Mouse (Mus musculus): ENCODE measurements at regions not wholly inside any gene's neighbourhood (a gene's known extent, or its start where the extent isn't known, plus 50 kb on each side); places are given as distances from the start of the nearest gene placed in this dataset.
A peak's percentile ranks its signal among the peaks of the same experiment; 100 is the strongest.

- no peak for DNase-seq (ENCODE audit: low read depth, low spot score)
Measured at GRCm38 (mm10) chr11:45174811-45175798, 558.0 kb downstream of the Ebf1 start.

DNA sequence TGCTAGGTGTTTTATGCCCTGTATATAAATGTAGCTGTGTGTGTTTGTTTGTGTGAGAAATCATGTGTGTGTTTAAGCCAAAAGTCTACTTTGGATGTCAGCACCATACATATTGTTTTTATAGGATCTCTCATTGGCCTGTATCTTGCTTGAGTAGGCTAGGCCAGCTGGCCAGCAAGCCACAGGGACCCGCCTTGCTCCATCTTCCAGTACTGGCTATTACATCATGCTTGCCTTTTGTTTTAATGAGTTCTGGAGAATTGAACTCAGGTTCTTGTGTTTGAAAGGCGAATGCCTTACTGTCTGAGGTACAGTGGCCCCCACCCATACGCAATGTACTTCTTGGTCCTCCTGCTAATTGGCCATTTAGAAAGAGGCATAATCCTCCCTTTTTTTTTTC, 559.9 kb downstream of the Ebf1 start:
- DNase-seq (ENCODE audit: low read depth, low spot score): no peak

DNA sequence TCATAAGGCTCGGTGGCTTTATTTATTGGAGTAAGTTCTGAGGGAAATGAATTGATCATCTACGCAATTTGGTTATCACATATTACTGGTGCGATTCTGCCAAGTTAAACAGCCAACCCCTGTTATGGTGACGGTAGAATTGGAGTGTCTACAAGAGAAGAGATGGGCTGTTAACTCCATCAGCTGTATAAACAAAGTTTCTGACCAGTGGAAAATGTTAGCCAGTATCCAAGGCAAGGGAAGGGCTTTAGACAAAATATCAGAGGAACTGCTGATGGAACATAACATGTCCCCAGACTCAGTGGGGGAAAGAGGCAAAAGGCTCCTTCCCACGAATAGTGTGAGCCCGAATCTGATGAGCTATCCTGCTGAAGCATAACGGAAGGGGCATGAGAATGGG, 560.9 kb downstream of the Ebf1 start:
- DNase-seq (ENCODE audit: low read depth, low spot score): no peak

- no peak for DNase-seq (ENCODE audit: low read depth, low spot score)
Measured at GRCm38 (mm10) chr11:45179019-45179418, 561.9 kb downstream of the Ebf1 start.

DNA sequence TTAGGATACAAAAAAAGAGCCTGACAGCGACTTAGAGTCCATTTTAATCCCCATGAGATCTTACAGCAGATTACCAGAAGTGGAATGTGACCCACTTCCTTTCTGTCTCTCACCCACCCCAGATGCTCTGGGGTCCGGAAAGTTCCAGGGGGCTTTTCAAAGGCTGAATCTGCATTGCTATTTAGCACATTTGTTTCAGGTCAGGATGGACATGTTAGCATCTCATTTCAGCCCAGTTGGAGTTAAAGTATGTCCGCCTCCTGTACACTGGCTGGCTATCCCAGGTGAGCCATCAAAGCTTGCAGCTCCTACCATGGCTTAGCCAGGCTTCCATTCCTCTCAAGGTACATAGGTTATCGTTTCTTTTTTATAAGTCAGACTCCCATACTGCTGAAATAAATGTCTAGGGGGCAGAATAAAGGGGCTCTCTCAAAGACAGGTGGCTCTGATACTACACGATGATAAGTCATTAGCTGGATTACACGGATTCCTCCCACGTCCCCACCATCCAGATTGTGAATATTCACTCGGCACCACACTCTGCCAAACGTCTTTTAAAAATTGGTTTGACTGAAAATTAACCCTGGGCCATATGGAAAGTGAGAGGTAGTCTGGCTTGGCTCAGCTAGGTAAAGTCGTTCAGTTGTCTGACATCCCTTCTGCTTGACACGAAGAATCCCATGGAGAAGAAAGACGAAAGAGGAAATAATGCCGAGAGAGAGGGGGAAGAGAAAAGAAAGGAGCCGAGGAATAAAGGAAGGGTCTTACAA, 573.7 kb downstream of the Ebf1 start:
- DNase-seq (ENCODE audit: low read depth, low spot score): no peak

- DNase-seq (ENCODE audit: low read depth, low spot score): no peak
Measured at GRCm38 (mm10) chr11:45191392-45192189, 574.5 kb downstream of the Ebf1 start.

- DNase-seq (ENCODE audit: low read depth, low spot score): no peak
Measured at GRCm38 (mm10) chr11:45193319-45193718, 576.2 kb downstream of the Ebf1 start.

- DNase-seq (ENCODE audit: low read depth, low spot score): no peak
Measured at GRCm38 (mm10) chr11:45199520-45199919, 582.4 kb downstream of the Ebf1 start.

- no peak for DNase-seq (ENCODE audit: low read depth, low spot score)
Measured at GRCm38 (mm10) chr11:45200714-45201405, 583.7 kb downstream of the Ebf1 start.

- no peak for DNase-seq (ENCODE audit: low read depth, low spot score)
Measured at GRCm38 (mm10) chr11:45203446-45203845, 586.3 kb downstream of the Ebf1 start.

- no peak for DNase-seq (ENCODE audit: low read depth, low spot score)
Measured at GRCm38 (mm10) chr11:45206611-45207525, 589.8 kb downstream of the Ebf1 start.

DNA sequence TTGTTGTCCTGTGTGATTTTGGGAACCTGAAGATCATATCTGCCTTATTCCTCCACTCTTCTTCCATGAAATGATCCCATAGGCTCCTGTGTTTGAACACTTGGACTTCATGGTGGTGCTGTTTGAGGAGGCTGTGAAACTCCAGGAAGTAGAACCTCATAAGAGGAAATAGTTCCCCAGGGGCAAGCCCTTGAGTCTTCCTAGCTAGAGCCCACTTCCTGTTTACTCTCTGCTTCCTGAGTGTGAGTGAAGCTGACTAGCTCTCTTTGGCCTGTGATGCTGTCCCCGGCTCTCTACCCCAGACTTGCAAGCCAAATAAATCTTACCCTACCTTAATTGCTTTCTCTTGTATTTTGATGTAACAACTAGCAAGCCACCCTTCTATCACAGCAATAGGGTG, 597.0 kb downstream of the Ebf1 start:
- peak; percentile 9 for DNase-seq (ENCODE audit: low read depth, low spot score)

- no peak for DNase-seq (ENCODE audit: low read depth, low spot score)
Measured at GRCm38 (mm10) chr11:45216942-45217474, 599.9 kb downstream of the Ebf1 start.

- DNase-seq (ENCODE audit: low read depth, low spot score): no peak
Measured at GRCm38 (mm10) chr11:45219239-45219638, 602.1 kb downstream of the Ebf1 start.

DNA sequence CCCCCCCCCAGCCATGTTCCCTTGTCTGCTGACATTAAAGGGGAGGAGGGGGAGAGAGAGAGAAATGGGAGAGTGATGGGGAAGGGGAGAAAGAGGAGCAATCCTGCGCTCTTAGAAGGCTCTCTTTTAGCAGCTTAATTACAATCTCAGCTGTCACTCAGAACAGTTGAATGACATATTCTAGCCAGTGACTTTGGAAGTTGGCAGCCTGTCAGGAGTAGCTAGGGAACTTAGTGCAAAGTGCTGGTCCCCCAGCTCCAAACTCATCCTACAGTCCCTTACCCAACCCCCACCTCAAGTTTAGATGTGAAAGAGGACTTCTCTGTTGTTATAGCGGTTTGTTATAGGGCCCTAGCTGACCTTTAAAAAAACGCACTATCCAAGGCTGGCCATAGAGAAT, 604.9 kb downstream of the Ebf1 start:
- DNase-seq (ENCODE audit: low read depth, low spot score): no peak

GRCm38 (mm10) chr11:45235476-45236412, 616.1 kb upstream of the Clint1 start:
- no peak for DNase-seq (ENCODE audit: low read depth, low spot score)

GRCm38 (mm10) chr11:45237056-45237455, 614.8 kb upstream of the Clint1 start:
- DNase-seq (ENCODE audit: low read depth, low spot score): no peak

- DNase-seq (ENCODE audit: low read depth, low spot score): no peak
Measured at GRCm38 (mm10) chr11:45239044-45239443, 612.8 kb upstream of the Clint1 start.

DNA sequence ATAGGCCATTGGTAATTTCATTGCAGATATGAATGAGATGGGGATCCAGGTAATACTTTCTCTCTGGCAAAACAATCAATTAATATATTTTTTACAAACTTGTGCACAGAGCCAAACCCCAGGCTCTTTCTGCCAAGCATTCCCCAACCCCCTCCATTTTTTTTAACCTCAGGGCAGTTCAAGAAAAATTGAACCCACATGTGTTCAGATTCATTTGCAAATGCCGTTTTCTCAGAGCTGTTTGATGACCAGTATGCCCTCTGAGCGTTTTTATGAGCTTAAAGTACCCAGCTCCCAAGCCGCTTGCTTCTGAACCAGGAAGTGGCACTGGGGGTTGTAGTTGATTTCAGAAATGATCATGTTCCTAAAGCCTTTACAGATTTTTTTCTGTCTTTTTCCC, 611.4 kb upstream of the Clint1 start:
- no peak for DNase-seq (ENCODE audit: low read depth, low spot score)

Data from CD4-positive, CD25-positive, alpha-beta regulatory T cell, adult 2 months (primary cell).